Mouse (Mus musculus) forebrain, postnatal 0 days (tissue): ENCODE results near the gene Tfr2. TPM values are rescaled to one million over a fixed set of nuclear protein-coding genes. Genes with fewer than 3 reads are reported as not detected.
A peak's percentile ranks its signal among the peaks of the same experiment; 100 is the strongest.

Source experiments
- ATAC-seq: fragments of 200-750 bp; cut with Nextera tagmentation; 2 replicates; pipeline ENCODE4 v1.8.0; 2017; ENCODE audit warnings: mild to moderate bottlenecking, moderate library complexity
- DNase-seq: peaks from one replicate; pipeline ENCODE4 v3.0.0-alpha.2; 2015
- H3K27ac ChIP-seq: fragments of 300-500 bp; sonication (generic); 2 replicates; pipeline ENCODE4 v1.5.1; 2014; ENCODE audit warnings: low read depth, mild to moderate bottlenecking, antibody characterized with exemption, low read length, moderate library complexity, mixed read lengths
- H3K27me3 ChIP-seq: fragments of 300-500 bp; sonication (generic); 2 replicates; pipeline ENCODE4 v1.6.1; 2014; ENCODE audit warnings: mild to moderate bottlenecking, low read length, mixed read lengths; ENCODE audit not compliant: insufficient read depth
- H3K36me3 ChIP-seq: fragments of 300-500 bp; sonication (generic); 2 replicates; pipeline ENCODE4 v1.6.1; 2014; ENCODE audit warnings: mild to moderate bottlenecking, moderate library complexity; ENCODE audit not compliant: insufficient read depth
- H3K4me1 ChIP-seq: fragments of 300-500 bp; sonication (generic); 2 replicates; pipeline ENCODE4 v1.6.1; 2014; ENCODE audit warnings: antibody characterized with exemption; ENCODE audit not compliant: insufficient read depth
- H3K4me2 ChIP-seq: fragments of 300-500 bp; sonication (generic); 2 replicates; pipeline ENCODE4 v1.6.1; 2014; ENCODE audit warnings: low read depth, mild to moderate bottlenecking, moderate library complexity
- H3K4me3 ChIP-seq: fragments of 300-500 bp; sonication (generic); 2 replicates; pipeline ENCODE4 v1.5.1; 2014; ENCODE audit warnings: low read depth, low read length, mixed read lengths
- H3K9ac ChIP-seq: fragments of 300-500 bp; sonication (generic); 2 replicates; pipeline ENCODE4 v1.6.1; 2014; ENCODE audit warnings: mild to moderate bottlenecking
- H3K9me3 ChIP-seq: fragments of 300-500 bp; sonication (generic); 2 replicates; pipeline ENCODE4 v1.6.1; 2016; ENCODE audit warnings: low read length
- CTCF ChIP-seq: sonication (generic); IDR thresholded peaks from 2 replicates; pipeline ENCODE4 v1.5.1; 2016; ENCODE audit warnings: antibody characterized with exemption, control low read depth, low read depth
- WGBS: fragments of 180-500 bp; shearing (Covaris S2); extraction: QIAGEN DNeasy Blood & Tissue Kit; methylation state at CpG from one replicate; pipeline ENCODE4 v1.1.7; 2014; 5-methylcytosine and 5-hydroxymethylcytosine counted together
- polyA plus RNA-seq: library from polyadenylated mRNA; unstranded; fragments of >200 nt; fragmentation: Nextera tagmentation; extraction: Ambion mirVana; gene quantifications from 2 replicates; pipeline ENCODE4 v1.2.1, GENCODE M21; 2015
- total RNA-seq: library from RNA; depleted of rRNA; stranded (reverse); fragments of >200 nt; gene quantifications from 2 replicates; pipeline ENCODE4 v1.2.3, GENCODE M21; 2014; rRNA removed

Gene Tfr2
- total RNA-seq = 12.6 and 16.3 TPM in 2 replicates
- polyA plus RNA-seq = 9.4 and 11.7 TPM in 2 replicates

GRCm38 (mm10) chr5:137569665-137570064 is at the start of gene Tfr2:
Gene Tfr2 (plus strand): TSS chr5:137569840.
- ATAC-seq (no peak), DNase-seq (no peak)
- H3K4me3 ChIP-seq = no peak within 1 kb of the TSS
- WGBS = 44% methylated on average over 9 of the region's 9 CpGs
- no peaks in the 10 kb centered on the region for H3K27me3 ChIP-seq
- H3K4me2 ChIP-seq = no peak within 1 kb of the TSS
- no peak within 1 kb of the TSS for H3K9ac ChIP-seq
- H3K27ac ChIP-seq = no peak within 1 kb of the TSS
- H3K9me3 ChIP-seq = no peaks in the 10 kb centered on the region
- H3K4me1 ChIP-seq = no peaks in the 10 kb centered on the region
- H3K36me3 ChIP-seq = peaks cover 12% of the 10 kb centered on the region
- TF ChIP-seq CTCF = no peak

- Histone ChIP-seq H3K27ac (no peak overlapping the region), H3K4me1 (no peaks in the 10 kb centered on the region), H3K27me3 (no peaks in the 10 kb centered on the region), H3K9me3 (no peaks in the 10 kb centered on the region), H3K4me3 (no peak overlapping the region), H3K9ac (no peak overlapping the region), H3K4me2 (no peak overlapping the region), H3K36me3 (peaks cover 87% of the 10 kb centered on the region)
- TF ChIP-seq CTCF = no peak
- 75% methylated on average over 9 of the region's 9 CpGs for WGBS
- ATAC-seq (no peak), DNase-seq (no peak)
Measured at GRCm38 (mm10) chr5:137521861-137522260, 47.8 kb upstream of the Tfr2 start.

GRCm38 (mm10) chr5:137522711-137523110 is 46.9 kb upstream of the Tfr2 start:
- Histone ChIP-seq H3K27ac (no peak overlapping the region), H3K9ac (no peak overlapping the region), H3K9me3 (no peaks in the 10 kb centered on the region), H3K4me3 (no peak overlapping the region), H3K36me3 (peaks cover 87% of the 10 kb centered on the region), H3K4me1 (no peaks in the 10 kb centered on the region), H3K4me2 (no peak overlapping the region), H3K27me3 (no peaks in the 10 kb centered on the region)
- DNase-seq (no peak), ATAC-seq (no peak)
- WGBS = 72% methylated on average over 11 of the region's 11 CpGs
- TF ChIP-seq CTCF = 0 out of 2 replicates have a peak, but pooled peaks have one; percentile 1

- Histone ChIP-seq H3K36me3 (peaks cover 93% of the 10 kb centered on the region), H3K4me1 (no peaks in the 10 kb centered on the region), H3K9me3 (no peaks in the 10 kb centered on the region), H3K27ac (no peak overlapping the region), H3K27me3 (no peaks in the 10 kb centered on the region), H3K9ac (no peak overlapping the region), H3K4me2 (no peak overlapping the region), H3K4me3 (no peak overlapping the region)
- 82% methylated on average over 24 of the region's 25 CpGs for WGBS
- no peak for TF ChIP-seq CTCF
- ATAC-seq (no peak), DNase-seq (no peak)
Measured at GRCm38 (mm10) chr5:137523396-137524250, 46.0 kb upstream of the Tfr2 start.

- TF ChIP-seq CTCF = no peak
- H3K9me3 ChIP-seq = no peaks in the 10 kb centered on the region
- H3K27me3 ChIP-seq = no peaks in the 10 kb centered on the region
- no peak overlapping the region for H3K9ac ChIP-seq
- peaks cover 93% of the 10 kb centered on the region for H3K36me3 ChIP-seq
- no peak for DNase-seq
- 85% methylated on average over 8 of the region's 8 CpGs for WGBS
- no peaks in the 10 kb centered on the region for H3K4me1 ChIP-seq
- no peak overlapping the region for H3K27ac ChIP-seq
- H3K4me2 ChIP-seq = no peak overlapping the region
- no peak overlapping the region for H3K4me3 ChIP-seq
- no peak for ATAC-seq
Measured at GRCm38 (mm10) chr5:137524251-137524515, 45.5 kb upstream of the Tfr2 start.

- Histone ChIP-seq H3K9me3 (no peaks in the 10 kb centered on the region), H3K4me1 (no peaks in the 10 kb centered on the region), H3K4me3 (no peak overlapping the region), H3K36me3 (peaks cover 93% of the 10 kb centered on the region), H3K27ac (no peak overlapping the region), H3K9ac (no peak overlapping the region), H3K4me2 (no peak overlapping the region), H3K27me3 (no peaks in the 10 kb centered on the region)
- WGBS = 87% methylated on average over 13 of the region's 13 CpGs
- DNase-seq (no peak), ATAC-seq (no peak)
- TF ChIP-seq CTCF = no peak
Measured at GRCm38 (mm10) chr5:137524671-137525070, 45.0 kb upstream of the Tfr2 start.

- DNase-seq = no peak
- H3K9me3 ChIP-seq = no peaks in the 10 kb centered on the region
- no peaks in the 10 kb centered on the region for H3K4me1 ChIP-seq
- no peak for TF ChIP-seq CTCF
- ATAC-seq = no peak
- no peak overlapping the region for H3K4me3 ChIP-seq
- H3K27me3 ChIP-seq = no peaks in the 10 kb centered on the region
- H3K36me3 ChIP-seq = peaks cover 89% of the 10 kb centered on the region
- no peak overlapping the region for H3K9ac ChIP-seq
- WGBS = 70% methylated on average over 16 of the region's 16 CpGs
- H3K4me2 ChIP-seq = no peak overlapping the region
- H3K27ac ChIP-seq = peak overlapping the region; percentile 45; the same call in 1 of the 2 replicates
Measured at GRCm38 (mm10) chr5:137525511-137525910, 44.1 kb upstream of the Tfr2 start.
